Mouse (Mus musculus): ENCODE measurements at regions not wholly inside any gene's neighbourhood (a gene's known extent, or its start where the extent isn't known, plus 50 kb on each side); places are given as distances from the start of the nearest gene placed in this dataset.

DNA sequence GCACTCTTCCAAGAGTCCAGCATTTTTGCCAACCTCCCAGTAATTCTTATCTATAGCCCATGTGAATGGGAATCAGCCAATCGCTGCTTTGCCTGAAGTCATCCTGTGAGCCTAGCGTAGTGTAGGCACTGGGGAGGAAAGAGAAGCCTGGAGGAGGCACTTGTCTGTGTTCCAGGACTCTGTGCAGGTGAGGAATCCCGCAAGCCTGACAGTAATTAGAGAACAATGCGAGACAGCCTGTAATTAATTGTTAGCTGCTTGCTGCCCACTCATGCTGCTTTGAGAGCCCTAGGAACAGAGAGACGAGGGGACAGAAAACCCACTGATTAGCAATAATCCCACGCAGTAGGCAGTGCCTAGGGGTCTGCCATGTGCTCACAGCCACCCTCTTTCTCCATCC is 59.0 kb upstream of the Myl10 start:
- WGBS: 96% methylated on average over 6 of the region's 6 CpGs
- TF ChIP-seq CTCF (IDR thresholded peaks at IDR 0.05; ENCODE audit: borderline replicate concordance, control insufficient read depth, extremely low read depth, insufficient read depth, low read length, poor library complexity) (no peak), POLR2A (IDR thresholded peaks at IDR 0.05; ENCODE audit: control insufficient read depth, extremely low read depth, insufficient read depth, low read length, poor library complexity) (no peak)
- H3K36me3 ChIP-seq (ENCODE audit: control insufficient read depth, insufficient read depth, low read length): no peaks in the 10 kb centered on the region
- H3K27ac ChIP-seq (ENCODE audit: control insufficient read depth, insufficient read depth, low read length): no peak overlapping the region
- H3K27me3 ChIP-seq (ENCODE audit: control insufficient read depth, insufficient read depth, low read length): no peaks in the 10 kb centered on the region
- DNase-seq: no peak
- H3K4me3 ChIP-seq (ENCODE audit: control insufficient read depth, insufficient read depth, low read length): no peak overlapping the region
- H3K4me1 ChIP-seq (replicated peaks; ENCODE audit: control insufficient read depth, insufficient read depth, low read length): peaks cover 27% of the 10 kb centered on the region

DNA sequence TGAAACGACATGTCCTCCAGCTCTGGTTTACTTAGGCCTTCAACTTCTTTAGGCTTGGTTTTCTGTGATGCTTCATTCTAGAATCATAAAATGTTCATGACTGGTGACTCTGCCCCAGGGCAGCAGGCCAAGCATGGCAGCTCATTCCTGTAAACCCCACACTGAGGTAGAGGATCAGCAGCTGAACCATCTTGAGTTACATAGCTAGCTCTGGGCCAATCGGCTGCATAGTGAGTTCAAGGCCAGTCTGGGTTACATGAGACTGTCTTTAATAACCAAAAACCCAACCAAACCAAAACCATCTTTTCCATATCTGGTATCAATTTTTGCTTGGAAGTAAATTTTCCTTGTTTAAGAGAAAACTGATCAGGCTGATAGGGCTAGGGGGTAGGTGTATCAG is 57.8 kb upstream of the Myl10 start:
- 96% methylated on average over 2 of the region's 2 CpGs for WGBS
- Histone ChIP-seq H3K27me3 (ENCODE audit: control insufficient read depth, insufficient read depth, low read length) (no peaks in the 10 kb centered on the region), H3K27ac (ENCODE audit: control insufficient read depth, insufficient read depth, low read length) (no peak overlapping the region), H3K36me3 (ENCODE audit: control insufficient read depth, insufficient read depth, low read length) (no peaks in the 10 kb centered on the region), H3K4me3 (ENCODE audit: control insufficient read depth, insufficient read depth, low read length) (no peak overlapping the region), H3K4me1 (replicated peaks; ENCODE audit: control insufficient read depth, insufficient read depth, low read length) (peaks cover 27% of the 10 kb centered on the region)
- no peak for TF ChIP-seq CTCF (IDR thresholded peaks at IDR 0.05; ENCODE audit: borderline replicate concordance, control insufficient read depth, extremely low read depth, insufficient read depth, low read length, poor library complexity)
- no peak for TF ChIP-seq POLR2A (IDR thresholded peaks at IDR 0.05; ENCODE audit: control insufficient read depth, extremely low read depth, insufficient read depth, low read length, poor library complexity)
- DNase-seq: no peak

DNA sequence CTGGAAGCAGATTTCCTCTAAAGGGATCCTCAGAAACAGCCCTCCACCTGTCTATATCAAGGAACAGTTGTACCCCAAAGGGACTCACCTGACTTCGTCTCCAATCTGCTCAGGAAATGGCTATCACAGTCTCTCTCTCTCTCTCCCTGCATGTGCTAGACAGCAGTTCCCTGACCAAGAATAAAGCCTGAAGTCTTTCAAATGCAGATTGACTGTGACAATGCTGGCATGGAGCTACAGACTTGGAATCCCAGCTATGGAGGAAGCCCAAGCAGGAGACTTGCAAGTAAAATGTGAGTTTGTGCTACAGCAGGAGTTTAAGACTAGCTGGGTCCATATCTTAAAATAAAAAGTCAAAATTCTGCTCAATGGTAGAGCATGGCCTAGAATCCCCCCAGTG is 56.5 kb upstream of the Myl10 start:
- no peak for DNase-seq
- TF ChIP-seq CTCF (IDR thresholded peaks at IDR 0.05; ENCODE audit: borderline replicate concordance, control insufficient read depth, extremely low read depth, insufficient read depth, low read length, poor library complexity): no peak
- TF ChIP-seq POLR2A (IDR thresholded peaks at IDR 0.05; ENCODE audit: control insufficient read depth, extremely low read depth, insufficient read depth, low read length, poor library complexity): no peak
- peaks cover 18% of the 10 kb centered on the region; the same call in 1 of the 2 replicates for H3K4me1 ChIP-seq (replicated peaks; ENCODE audit: control insufficient read depth, insufficient read depth, low read length)
- H3K36me3 ChIP-seq (ENCODE audit: control insufficient read depth, insufficient read depth, low read length): no peaks in the 10 kb centered on the region
- WGBS: 26% methylated on average over 1 of the region's 1 CpGs
- no peaks in the 10 kb centered on the region for H3K27me3 ChIP-seq (ENCODE audit: control insufficient read depth, insufficient read depth, low read length)
- no peak overlapping the region for H3K27ac ChIP-seq (ENCODE audit: control insufficient read depth, insufficient read depth, low read length)
- H3K4me3 ChIP-seq (ENCODE audit: control insufficient read depth, insufficient read depth, low read length): no peak overlapping the region

DNA sequence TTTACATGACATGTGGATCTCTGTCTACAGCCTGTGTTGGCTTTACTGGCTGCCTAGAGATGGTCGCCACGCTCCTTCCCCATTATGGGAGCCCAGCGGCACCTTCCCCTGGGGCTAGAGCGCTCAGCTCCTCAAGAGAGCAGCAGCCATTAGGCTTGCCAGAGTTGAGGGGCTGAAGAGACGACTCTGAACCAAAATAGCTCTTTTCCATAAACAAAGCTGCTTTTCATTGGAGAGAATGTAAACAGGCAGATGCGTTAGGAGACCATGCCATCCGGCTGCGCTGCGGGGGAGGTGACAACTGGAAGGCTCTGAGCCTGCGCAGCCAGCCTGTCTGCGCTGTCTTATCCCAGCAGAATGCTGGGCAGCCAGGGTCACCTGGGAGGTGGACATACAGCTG is 55.1 kb upstream of the Myl10 start:
- H3K27ac ChIP-seq (ENCODE audit: control insufficient read depth, insufficient read depth, low read length): no peak overlapping the region
- 92% methylated on average over 11 of the region's 11 CpGs for WGBS
- no peak for DNase-seq
- H3K4me1 ChIP-seq (replicated peaks; ENCODE audit: control insufficient read depth, insufficient read depth, low read length): peaks cover 12% of the 10 kb centered on the region; the same call in 1 of the 2 replicates
- no peaks in the 10 kb centered on the region for H3K36me3 ChIP-seq (ENCODE audit: control insufficient read depth, insufficient read depth, low read length)
- H3K4me3 ChIP-seq (ENCODE audit: control insufficient read depth, insufficient read depth, low read length): no peak overlapping the region
- TF ChIP-seq CTCF (IDR thresholded peaks at IDR 0.05; ENCODE audit: borderline replicate concordance, control insufficient read depth, extremely low read depth, insufficient read depth, low read length, poor library complexity) (no peak), POLR2A (IDR thresholded peaks at IDR 0.05; ENCODE audit: control insufficient read depth, extremely low read depth, insufficient read depth, low read length, poor library complexity) (no peak)
- H3K27me3 ChIP-seq (ENCODE audit: control insufficient read depth, insufficient read depth, low read length): no peaks in the 10 kb centered on the region

DNA sequence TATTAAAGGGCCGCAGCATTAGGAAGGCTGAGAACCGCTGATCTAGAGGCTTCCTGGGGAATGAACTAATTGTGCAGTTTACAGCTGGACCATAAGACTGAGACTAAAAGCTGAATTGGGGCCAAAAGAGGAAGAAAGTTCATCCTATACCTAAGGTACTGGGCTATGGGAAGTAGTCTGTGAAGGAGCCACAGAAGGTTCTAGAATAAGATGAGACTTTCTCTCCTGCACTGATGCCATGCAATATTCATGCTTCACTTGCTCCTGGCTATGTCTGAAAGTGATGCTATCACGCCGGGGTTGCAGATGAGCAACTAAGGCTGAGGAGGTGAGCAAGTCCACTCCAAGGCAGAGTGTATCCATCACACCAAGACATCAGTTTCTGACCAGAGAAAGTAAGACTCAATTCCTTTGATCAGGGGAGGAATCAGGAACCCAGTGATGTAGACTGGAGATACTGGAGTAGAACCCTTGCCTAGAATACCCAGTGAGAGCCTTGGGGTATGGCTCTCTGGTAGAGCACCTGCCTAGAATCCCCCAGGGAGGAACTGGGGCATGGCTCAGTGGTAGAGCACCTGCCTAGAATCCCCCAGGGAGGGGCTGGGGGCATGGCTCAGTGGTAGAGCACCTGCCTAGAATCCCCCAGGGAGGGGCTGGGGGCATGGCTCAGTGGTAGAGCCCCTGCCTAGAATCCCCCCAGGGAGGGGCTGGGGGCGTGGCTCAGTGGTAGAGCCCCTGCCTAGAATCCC is 51.9 kb upstream of the Myl10 start:
- Histone ChIP-seq H3K36me3 (ENCODE audit: control insufficient read depth, insufficient read depth, low read length) (no peaks in the 10 kb centered on the region), H3K4me3 (ENCODE audit: control insufficient read depth, insufficient read depth, low read length) (no peak overlapping the region), H3K4me1 (replicated peaks; ENCODE audit: control insufficient read depth, insufficient read depth, low read length) (peaks cover 12% of the 10 kb centered on the region; the same call in 1 of the 2 replicates), H3K27ac (ENCODE audit: control insufficient read depth, insufficient read depth, low read length) (no peak overlapping the region), H3K27me3 (ENCODE audit: control insufficient read depth, insufficient read depth, low read length) (no peaks in the 10 kb centered on the region)
- 93% methylated on average over 5 of the region's 5 CpGs for WGBS
- DNase-seq: no peak
- TF ChIP-seq CTCF (IDR thresholded peaks at IDR 0.05; ENCODE audit: borderline replicate concordance, control insufficient read depth, extremely low read depth, insufficient read depth, low read length, poor library complexity): no peak
- TF ChIP-seq POLR2A (IDR thresholded peaks at IDR 0.05; ENCODE audit: control insufficient read depth, extremely low read depth, insufficient read depth, low read length, poor library complexity): no peak

DNA sequence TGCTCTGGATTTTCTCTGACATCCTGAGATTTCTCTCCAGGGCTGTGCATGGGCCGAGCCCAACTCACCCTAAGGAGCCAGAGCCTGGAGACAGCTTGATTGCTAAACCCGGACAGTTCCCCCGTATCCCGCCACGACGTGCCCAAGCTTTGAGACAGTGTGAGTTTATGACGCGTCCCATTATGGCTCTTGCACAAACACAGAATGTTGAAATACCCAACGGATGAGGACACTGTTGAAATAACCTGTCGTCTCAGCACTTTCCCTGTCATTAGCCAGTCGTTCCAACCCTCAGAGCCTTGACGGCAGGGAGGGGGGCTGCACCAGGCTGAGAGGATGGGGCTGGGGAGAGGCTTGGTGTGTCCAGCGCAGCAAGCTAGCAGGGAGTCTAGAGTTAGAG is 50.7 kb upstream of the Myl10 start:
- TF ChIP-seq POLR2A (IDR thresholded peaks at IDR 0.05; ENCODE audit: control insufficient read depth, extremely low read depth, insufficient read depth, low read length, poor library complexity) (no peak), CTCF (IDR thresholded peaks at IDR 0.05; ENCODE audit: borderline replicate concordance, control insufficient read depth, extremely low read depth, insufficient read depth, low read length, poor library complexity) (no peak)
- H3K27ac ChIP-seq (ENCODE audit: control insufficient read depth, insufficient read depth, low read length): no peak overlapping the region
- 94% methylated on average over 13 of the region's 13 CpGs for WGBS

More for the DNA sequence above, 50.7 kb upstream of the Myl10 start:
- H3K4me3 ChIP-seq (ENCODE audit: control insufficient read depth, insufficient read depth, low read length): no peak overlapping the region
- no peak for DNase-seq
- H3K27me3 ChIP-seq (ENCODE audit: control insufficient read depth, insufficient read depth, low read length): no peaks in the 10 kb centered on the region
- peaks cover 14% of the 10 kb centered on the region for H3K4me1 ChIP-seq (replicated peaks; ENCODE audit: control insufficient read depth, insufficient read depth, low read length)
- no peaks in the 10 kb centered on the region for H3K36me3 ChIP-seq (ENCODE audit: control insufficient read depth, insufficient read depth, low read length)

All from thymus, adult 2 months (tissue).